Mouse (Mus musculus) kidney, adult 2 months (tissue): ENCODE results near the gene Scube3.

Experiments
- CTCF ChIP-seq: fragments of 200-500 bp; conservative IDR thresholded peaks from 2 replicates; pipeline ENCODE4 v1.5.1; 2011; ENCODE audit warnings: low read depth, mild to moderate bottlenecking, control low read depth, low read length, moderate library complexity, mixed read lengths; ENCODE audit not compliant: insufficient read depth, insufficient read length
- POLR2A ChIP-seq: fragments of 200-500 bp; IDR thresholded peaks from one replicate; pipeline ENCODE4 v1.6.1; 2011; ENCODE audit warnings: low read depth, low read length, control low read depth

DNA sequence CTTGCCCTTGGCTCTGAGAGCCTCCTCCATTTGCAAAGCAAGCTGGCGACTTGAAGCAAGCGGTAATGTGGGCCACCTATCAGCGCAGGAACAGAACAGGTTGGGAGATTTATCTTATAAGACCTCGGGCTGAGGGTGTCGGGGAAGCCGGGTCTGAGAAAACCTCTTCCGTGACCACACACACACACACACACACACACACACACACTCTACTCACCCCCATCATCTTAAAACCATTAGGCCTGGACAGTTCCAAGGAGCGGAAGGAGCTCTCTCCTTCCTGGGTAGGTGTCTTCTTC is 66.3 kb downstream of the Scube3 start:
- TF ChIP-seq POLR2A (no peak), CTCF (no peak)
